Comparison of ENCODE assay signal across 9 mouse cellular contexts in genomic region chr8:19702972-19703709, GRCm38 (mm10). TPM values are rescaled to one million over a fixed set of nuclear protein-coding genes. Genes with fewer than 3 reads are reported as not detected.
DNase-seq lines count a peak whose midpoint lies in the region; ATAC-seq and TF ChIP-seq lines count a peak whose summit lies in the region.
"Not testable (repeated sequence)": the region's sequence is repeated elsewhere in the genome, so short reads cannot be mapped to it uniquely, and the experiment has no call there.
"Had no signal": no experiment of that assay in that cellular context is flagged by ENCODE, and none has a peak within 500 bp of the region (broad histone marks: within the 10 kb centered on the region; RNA-seq: fewer than 3 reads in every experiment).

No protein-coding gene starts in this region.

- peak; percentile 95 for DNase-seq in adipocyte (ENCODE audit: low spot score)
- DNase-seq in embryo, embryonic 10 days (ENCODE audit: low spot score), result peak; percentile 94
- DNase-seq in gastrocnemius, postnatal 10 days, result peak; percentile 86
- DNase-seq in hindbrain, postnatal 0 days (ENCODE audit: low spot score), result peak; percentile 96
- peak; percentile 83 for DNase-seq in left cerebral cortex, adult 11 months (ENCODE audit: low spot score)
- DNase-seq in lung, postnatal 25 days (ENCODE audit: low spot score), result peak; percentile 76
- peak; percentile 91 for DNase-seq in right cerebral cortex, adult 18-20 months
- DNase-seq in urinary bladder, postnatal 25 days (ENCODE audit: low spot score), result peak; percentile 90

- H3K4me3 ChIP-seq in hindbrain, postnatal 0 days (ENCODE audit: low read length), result not testable (repeated sequence)

- 46% methylated on average over 13 of the region's 13 CpGs for WGBS in hindbrain, postnatal 0 days

- not testable (repeated sequence) for H3K9ac ChIP-seq in hindbrain, postnatal 0 days (replicated peaks; ENCODE audit: low read length)

- H3K36me3 ChIP-seq in hindbrain, postnatal 0 days (ENCODE audit: insufficient read depth, low read length), result not testable (repeated sequence)

- not testable (repeated sequence) for H3K27ac ChIP-seq in hindbrain, postnatal 0 days

- peak; percentile 61 for TF ChIP-seq CTCF in hindbrain, postnatal 0 days (IDR thresholded peaks at IDR 0.05; ENCODE audit: low read depth)

- not testable (repeated sequence) for H3K4me2 ChIP-seq in hindbrain, postnatal 0 days (ENCODE audit: low read depth, low read length)

- peak; percentile 92 for ATAC-seq in hindbrain, postnatal 0 days

- H3K4me1 ChIP-seq in hindbrain, postnatal 0 days (ENCODE audit: insufficient read depth, low read length), result not testable (repeated sequence)

- not testable (repeated sequence) for H3K27me3 ChIP-seq in hindbrain, postnatal 0 days (ENCODE audit: insufficient read depth, low read length)

- H3K9me3 ChIP-seq in hindbrain, postnatal 0 days (ENCODE audit: low read length), result not testable (repeated sequence)

RNA-seq across cellular contexts. Expression of gene 4930467E23Rik, which starts 26.2 kb away (rescaled TPM):
- under 1 TPM; 0.12 to 0.65 TPM for total RNA-seq in gastrocnemius, postnatal 10 days (2021)
- not detected in 2 replicates for total RNA-seq in hindbrain, postnatal 0 days (2014; rRNA removed)
- polyA plus RNA-seq in hindbrain, postnatal 0 days (2015; fragmentation: Nextera tagmentation; extraction: Ambion mirVana), result not detected in 2 replicates
- polyA plus RNA-seq: macrophage had no signal
